Mouse (Mus musculus) ES-E14 (cell line): ENCODE measurements around the gene Tia1.

Source experiments
- CHD2 ChIP-seq: IDR thresholded peaks from 2 replicates; pipeline ENCODE4 v1.6.1; 2014; ENCODE audit warnings: mild to moderate bottlenecking, low read depth, low read length, inconsistent platforms
- MAFK ChIP-seq: IDR thresholded peaks from 2 replicates; pipeline ENCODE4 v1.6.1; 2014; ENCODE audit warnings: mild to moderate bottlenecking, low read depth, low read length, inconsistent platforms; ENCODE audit not compliant: insufficient read depth
- ZC3H11A ChIP-seq: IDR thresholded peaks from 2 replicates; pipeline ENCODE4 v1.6.1; 2012; ENCODE audit warnings: low read depth, mild to moderate bottlenecking, inconsistent platforms, low read length, borderline replicate concordance
- ZNF384 ChIP-seq: IDR thresholded peaks from 2 replicates; pipeline ENCODE4 v1.6.1; 2012; ENCODE audit warnings: low read depth, low read length, inconsistent platforms

- TF ChIP-seq ZNF384 (no peak), MAFK (no peak), ZC3H11A (no peak), CHD2 (no peak)
Measured at GRCm38 (mm10) chr6:86356956-86357355, 47.1 kb upstream of the Tia1 start.
